Mouse (Mus musculus): ENCODE results near the gene Gm14743.
"Not testable (repeated sequence)": the region's sequence is repeated elsewhere in the genome, so short reads cannot be mapped to it uniquely, and the experiment has no call there.

Gm14743 gene

GRCm38 (mm10) chrX:78245821-78246220, at the start of gene Gm14743:
TSS of gene Gm14743 (minus strand) at chrX:78245921.
- not testable (repeated sequence) for DNase-seq (ENCODE audit: low spot score)

GRCm38 (mm10) chrX:78202829-78203228, 42.9 kb downstream of the Gm14743 start:
- DNase-seq (ENCODE audit: low spot score) = no peak

GRCm38 (mm10) chrX:78202220-78202619, 43.5 kb downstream of the Gm14743 start:
- DNase-seq (ENCODE audit: low spot score) = not testable (repeated sequence)

All from embryo, embryonic 10 days (tissue).